In the genomic region with DNA sequence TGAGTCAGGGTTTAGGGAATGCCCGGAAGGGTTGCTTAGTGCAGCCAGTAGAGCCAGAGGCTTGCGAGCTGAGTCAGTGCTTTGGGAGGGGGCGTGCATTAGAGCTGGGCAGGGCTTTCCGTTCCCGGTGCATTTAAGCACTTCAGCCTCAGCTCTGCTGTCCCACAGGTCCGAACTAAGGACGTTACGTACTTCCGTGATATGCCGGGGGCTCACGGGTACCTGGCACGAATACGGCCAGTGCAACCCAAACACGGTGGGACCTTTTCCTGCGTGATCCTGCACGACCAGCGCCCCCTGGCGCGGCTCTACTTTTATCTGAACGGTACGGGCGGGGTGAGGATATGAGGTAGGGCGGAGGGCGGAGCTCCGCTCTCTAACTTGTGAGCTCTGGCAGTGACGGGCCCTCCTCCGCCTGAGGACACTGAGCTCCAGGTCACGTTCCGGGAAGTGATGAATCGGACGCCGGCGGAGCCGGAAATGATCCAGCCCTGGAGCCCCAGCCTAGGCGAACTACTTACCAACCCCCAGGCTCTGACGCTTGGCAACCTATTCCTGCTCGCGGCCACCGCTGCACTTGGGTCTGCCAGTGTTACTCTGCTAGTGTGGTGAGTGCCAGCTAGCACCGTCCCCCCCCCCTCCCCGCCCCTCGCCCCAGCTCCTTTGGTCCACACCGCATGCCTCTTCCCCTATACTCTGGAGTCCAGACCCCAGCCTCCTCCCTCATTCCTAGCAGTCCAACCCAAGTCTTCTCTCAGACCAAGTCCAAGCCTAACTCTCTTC, we compare ENCODE assay signal across 8 mouse cellular contexts. TPM values are rescaled to one million over a fixed set of nuclear protein-coding genes. Genes with fewer than 3 reads are reported as not detected.
DNase-seq lines count a peak whose midpoint lies in the region; ATAC-seq and TF ChIP-seq lines count a peak whose summit lies in the region.

No protein-coding gene starts in this region.

- H3K4me3 ChIP-seq in hindbrain, embryonic 16.5 days (ENCODE audit: low read length): peak overlapping the region; percentile 52
- peak overlapping the region; percentile 57 for H3K4me3 ChIP-seq in left cerebral cortex, adult 2 months

- WGBS in hindbrain, embryonic 16.5 days: under 1% methylated on average over 43 of the region's 43 CpGs

- H3K4me2 ChIP-seq in hindbrain, embryonic 16.5 days (ENCODE audit: low read length): peak overlapping the region; percentile 83

- DNase-seq in WW6 (ENCODE audit: low read depth, low spot score): peak; percentile 87
- DNase-seq in cerebellum, postnatal 4 days (ENCODE audit: low spot score in 2 of 2): peak; percentile 86 to 91
- peak; percentile 96 for DNase-seq in gastrocnemius, adult 18-20 months (ENCODE audit: low spot score)
- DNase-seq in left cerebral cortex, adult 2 months (ENCODE audit: extremely low spot score in 1 of 2, low spot score in 2 of 2): peak; percentile 92 to 95
- DNase-seq in right cerebral cortex, adult 2 months (ENCODE audit: low spot score in 2 of 2): peak; percentile 94 to 96
- peak; percentile 97 for DNase-seq in urinary bladder, postnatal 14 days (ENCODE audit: low spot score)

- H3K4me1 ChIP-seq in hindbrain, embryonic 16.5 days (ENCODE audit: control insufficient read depth, insufficient read depth, low read depth, low read length): peaks cover 29% of the 10 kb centered on the region

- H3K9ac ChIP-seq in hindbrain, embryonic 16.5 days (ENCODE audit: low read depth, low read length): peak overlapping the region; percentile 61

- peak overlapping the region; percentile 83 for H3K27ac ChIP-seq in hindbrain, embryonic 16.5 days (ENCODE audit: low read depth, low read length)
- H3K27ac ChIP-seq in left cerebral cortex, adult 2 months: peak overlapping the region; percentile 92

- intact Hi-C loops in left cerebral cortex, adult 2 months (cut with DNase I): loop anchor here (1.0 kb wide), 3 partner anchors 10 to 214 kb away; no protein-coding TSS in a partner anchor

- H3K36me3 ChIP-seq in hindbrain, embryonic 16.5 days (ENCODE audit: control insufficient read depth, insufficient read depth, low read length): 0 out of 2 replicates have a peak, but pooled peaks cover 2% of the 10 kb centered on the region

- H3K9me3 ChIP-seq in hindbrain, embryonic 16.5 days (ENCODE audit: control insufficient read depth, low read length): no peaks in the 10 kb centered on the region

- no peaks in the 10 kb centered on the region for H3K27me3 ChIP-seq in hindbrain, embryonic 16.5 days (replicated peaks; ENCODE audit: control insufficient read depth, insufficient read depth, low read length)

- peak; percentile 82 for TF ChIP-seq CTCF in left cerebral cortex, adult 2 months (IDR thresholded peaks at IDR 0.05)

- peak; percentile 98 for ATAC-seq in hindbrain, embryonic 16.5 days
- peak; percentile 94 for ATAC-seq in megakaryocyte, adult 5-6 weeks (ENCODE audit: poor library complexity, severe bottlenecking)

RNA-seq across cellular contexts. Expression of gene Spaca6, which starts 11.2 kb away (rescaled TPM):
- total RNA-seq in gastrocnemius, adult 18-20 months (2021): 1 to 10 TPM; 4.8 to 6.0 TPM
- polyA plus RNA-seq in hindbrain, embryonic 16.5 days (2015; fragmentation: Nextera tagmentation; extraction: Ambion mirVana): 24.4 and 24.6 TPM in 2 replicates
- total RNA-seq in left cerebral cortex, adult 2 months (2021): 100 to 1,000 TPM; 107 to 114 TPM
- total RNA-seq in megakaryocyte, adult 5-6 weeks (2015): 7.5 and 10.1 TPM in 2 replicates
- total RNA-seq in megakaryocyte, adult 5-6 weeks (2017): 1.9 TPM in 1 of 2 replicates, not detected in the other

RNA-seq across cellular contexts. Expression of gene Has1, which starts 16.9 kb away (rescaled TPM):
- under 1 TPM; 0.09 to 0.52 TPM for total RNA-seq in gastrocnemius, adult 18-20 months (2021)
- 1.7 TPM in 2 replicates for polyA plus RNA-seq in hindbrain, embryonic 16.5 days (2015; fragmentation: Nextera tagmentation; extraction: Ambion mirVana)
- under 1 TPM; 0.81 to 0.82 TPM for total RNA-seq in left cerebral cortex, adult 2 months (2021)
- total RNA-seq in megakaryocyte, adult 5-6 weeks (2015): not detected in 2 replicates
- not detected in 2 replicates for total RNA-seq in megakaryocyte, adult 5-6 weeks (2017)

RNA-seq across cellular contexts. Expression of gene Fpr1, which starts 45.6 kb away (rescaled TPM):
- not detected for total RNA-seq in gastrocnemius, adult 18-20 months (2021)
- 0.15 and 0.30 TPM in 2 replicates for polyA plus RNA-seq in hindbrain, embryonic 16.5 days (2015; fragmentation: Nextera tagmentation; extraction: Ambion mirVana)
- not detected for total RNA-seq in left cerebral cortex, adult 2 months (2021)
- 65.4 and 74.3 TPM in 2 replicates for total RNA-seq in megakaryocyte, adult 5-6 weeks (2015)
- total RNA-seq in megakaryocyte, adult 5-6 weeks (2017): 53.9 and 57.5 TPM in 2 replicates

RNA-seq across cellular contexts. Expression of gene Fpr2, which starts 49.5 kb away (rescaled TPM):
- total RNA-seq in gastrocnemius, adult 18-20 months (2021): not detected
- 0.31 and 0.41 TPM in 2 replicates for polyA plus RNA-seq in hindbrain, embryonic 16.5 days (2015; fragmentation: Nextera tagmentation; extraction: Ambion mirVana)
- total RNA-seq in left cerebral cortex, adult 2 months (2021): not detected
- total RNA-seq in megakaryocyte, adult 5-6 weeks (2015): 335 and 343 TPM in 2 replicates
- 80.8 and 91.0 TPM in 2 replicates for total RNA-seq in megakaryocyte, adult 5-6 weeks (2017)

RNA-seq across cellular contexts. Expression of gene Fpr3, which starts 49.5 kb away (rescaled TPM):
- not detected for total RNA-seq in gastrocnemius, adult 18-20 months (2021)
- not detected in 2 replicates for polyA plus RNA-seq in hindbrain, embryonic 16.5 days (2015; fragmentation: Nextera tagmentation; extraction: Ambion mirVana)
- total RNA-seq in left cerebral cortex, adult 2 months (2021): not detected
- total RNA-seq in megakaryocyte, adult 5-6 weeks (2015): not detected in 2 replicates
- not detected in 2 replicates for total RNA-seq in megakaryocyte, adult 5-6 weeks (2017)

Comparison
In these comparisons a context has a peak if more than half of its experiments do, and no peak if none do; other contexts are left out.
1. Peak in every context shown above with its lines: DNase-seq, ATAC-seq, H3K4me3 ChIP-seq and H3K27ac ChIP-seq.
2. RNA of gene Spaca6, which starts 11.2 kb away (total RNA-seq): 107 to 114 TPM in left cerebral cortex, adult 2 months; 1.9 to 10.1 TPM in megakaryocyte, adult 5-6 weeks and 4.8 to 6.0 TPM in gastrocnemius, adult 18-20 months; every median in the first group is over 4 times any median in the second.
3. RNA of gene Fpr1, which starts 45.6 kb away (total RNA-seq): 53.9 to 74.3 TPM in megakaryocyte, adult 5-6 weeks; not detected in left cerebral cortex, adult 2 months and not detected in gastrocnemius, adult 18-20 months; every median in the first group is over 10 times any median in the second.